Mouse (Mus musculus): ENCODE data around the gene Glrx2. TPM values are rescaled to one million over a fixed set of nuclear protein-coding genes. Genes with fewer than 3 reads are reported as not detected.
A peak's percentile ranks its signal among the peaks of the same experiment; 100 is the strongest.
"Not testable (repeated sequence)": the region's sequence is repeated elsewhere in the genome, so short reads cannot be mapped to it uniquely, and the experiment has no call there.

Glrx2 gene
- 57.6 and 63.7 TPM in 2 replicates for polyA plus RNA-seq (2014; fragmentation: Nextera tagmentation; extraction: Ambion mirVana)

GRCm38 (mm10) chr1:143716038-143716437 lies at the start of gene Glrx2:
Gene Glrx2 (plus strand): TSS chr1:143716338.
- H3K4me2 ChIP-seq (ENCODE audit: low read length); H3K9me3 ChIP-seq (ENCODE audit: control insufficient read depth, low read length); H3K9ac ChIP-seq (ENCODE audit: low read length); H3K27me3 ChIP-seq (replicated peaks; ENCODE audit: control insufficient read depth, insufficient read depth, low read length); H3K27ac ChIP-seq (ENCODE audit: low read depth); DNase-seq (ENCODE audit: low spot score); H3K36me3 ChIP-seq (ENCODE audit: control insufficient read depth, insufficient read depth, low read length); H3K4me3 ChIP-seq (ENCODE audit: low read depth, low read length); ATAC-seq (replicated peaks; ENCODE audit: low FRiP score, low TSS enrichment, low read depth); H3K4me1 ChIP-seq (replicated peaks; ENCODE audit: control insufficient read depth, insufficient read depth, low read length): not testable (repeated sequence)
- no CpG with 5 or more reads among the region's 2 CpGs for WGBS

- no peak overlapping the region for H3K4me2 ChIP-seq (ENCODE audit: low read length)
These were observed 40.3 kb upstream of the Glrx2 start for GRCm38 (mm10) chr1:143675734-143676361.

GRCm38 (mm10) chr1:143681108-143681507 lies 35.0 kb upstream of the Glrx2 start:
- ATAC-seq (replicated peaks; ENCODE audit: low FRiP score, low TSS enrichment, low read depth), result no peak
- H3K4me2 ChIP-seq (ENCODE audit: low read length), result no peak overlapping the region
- 95% methylated on average over 5 of the region's 5 CpGs for WGBS
- H3K4me3 ChIP-seq (ENCODE audit: low read depth, low read length), result no peak overlapping the region
- no peak overlapping the region for H3K9ac ChIP-seq (ENCODE audit: low read length)
- H3K27ac ChIP-seq (ENCODE audit: low read depth), result no peak overlapping the region
- no peaks in the 10 kb centered on the region for H3K9me3 ChIP-seq (ENCODE audit: control insufficient read depth, low read length)
- H3K4me1 ChIP-seq (replicated peaks; ENCODE audit: control insufficient read depth, insufficient read depth, low read length), result no peaks in the 10 kb centered on the region
- peaks cover 59% of the 10 kb centered on the region for H3K36me3 ChIP-seq (ENCODE audit: control insufficient read depth, insufficient read depth, low read length)
- DNase-seq (ENCODE audit: low spot score), result no peak
- no peaks in the 10 kb centered on the region for H3K27me3 ChIP-seq (replicated peaks; ENCODE audit: control insufficient read depth, insufficient read depth, low read length)

More at GRCm38 (mm10) chr1:143675734-143676361, 40.3 kb upstream of the Glrx2 start:
- ATAC-seq (replicated peaks; ENCODE audit: low FRiP score, low TSS enrichment, low read depth) (no peak), DNase-seq (ENCODE audit: low spot score) (no peak)
- Histone ChIP-seq H3K27me3 (replicated peaks; ENCODE audit: control insufficient read depth, insufficient read depth, low read length) (no peaks in the 10 kb centered on the region), H3K4me1 (replicated peaks; ENCODE audit: control insufficient read depth, insufficient read depth, low read length) (no peaks in the 10 kb centered on the region), H3K9me3 (ENCODE audit: control insufficient read depth, low read length) (no peaks in the 10 kb centered on the region), H3K9ac (ENCODE audit: low read length) (no peak overlapping the region), H3K27ac (ENCODE audit: low read depth) (no peak overlapping the region), H3K4me3 (ENCODE audit: low read depth, low read length) (no peak overlapping the region), H3K36me3 (ENCODE audit: control insufficient read depth, insufficient read depth, low read length) (peaks cover 53% of the 10 kb centered on the region)
- WGBS, result 86% methylated on average over 4 of the region's 4 CpGs

GRCm38 (mm10) chr1:143684849-143685248 lies 31.3 kb upstream of the Glrx2 start:
- Histone ChIP-seq H3K4me1 (replicated peaks; ENCODE audit: control insufficient read depth, insufficient read depth, low read length) (no peaks in the 10 kb centered on the region), H3K27ac (ENCODE audit: low read depth) (no peak overlapping the region), H3K4me2 (ENCODE audit: low read length) (no peak overlapping the region), H3K4me3 (ENCODE audit: low read depth, low read length) (no peak overlapping the region), H3K9ac (ENCODE audit: low read length) (no peak overlapping the region), H3K9me3 (ENCODE audit: control insufficient read depth, low read length) (no peaks in the 10 kb centered on the region), H3K36me3 (ENCODE audit: control insufficient read depth, insufficient read depth, low read length) (peaks cover 67% of the 10 kb centered on the region), H3K27me3 (replicated peaks; ENCODE audit: control insufficient read depth, insufficient read depth, low read length) (no peaks in the 10 kb centered on the region)
- ATAC-seq (replicated peaks; ENCODE audit: low FRiP score, low TSS enrichment, low read depth), result no peak
- WGBS, result 85% methylated on average over 3 of the region's 3 CpGs
- DNase-seq (ENCODE audit: low spot score), result no peak

- no peak for DNase-seq (ENCODE audit: low spot score)
- Histone ChIP-seq H3K4me2 (ENCODE audit: low read length) (peak overlapping the region; percentile 82), H3K4me1 (replicated peaks; ENCODE audit: control insufficient read depth, insufficient read depth, low read length) (peaks cover 6% of the 10 kb centered on the region), H3K36me3 (ENCODE audit: control insufficient read depth, insufficient read depth, low read length) (peaks cover 16% of the 10 kb centered on the region), H3K9ac (ENCODE audit: low read length) (peak overlapping the region; percentile 90), H3K9me3 (ENCODE audit: control insufficient read depth, low read length) (no peaks in the 10 kb centered on the region), H3K4me3 (ENCODE audit: low read depth, low read length) (peak overlapping the region; percentile 85), H3K27ac (ENCODE audit: low read depth) (no peak overlapping the region), H3K27me3 (replicated peaks; ENCODE audit: control insufficient read depth, insufficient read depth, low read length) (no peaks in the 10 kb centered on the region)
- under 1% methylated on average over 13 of the region's 13 CpGs for WGBS
- ATAC-seq (replicated peaks; ENCODE audit: low FRiP score, low TSS enrichment, low read depth), result no peak
These were observed 14.4 kb upstream of the Glrx2 start for GRCm38 (mm10) chr1:143701736-143702135.

GRCm38 (mm10) chr1:143702141-143702740 lies 13.9 kb upstream of the Glrx2 start:
- Histone ChIP-seq H3K36me3 (ENCODE audit: control insufficient read depth, insufficient read depth, low read length) (peaks cover 11% of the 10 kb centered on the region), H3K4me3 (ENCODE audit: low read depth, low read length) (peak overlapping the region; percentile 85), H3K4me1 (replicated peaks; ENCODE audit: control insufficient read depth, insufficient read depth, low read length) (peaks cover 6% of the 10 kb centered on the region), H3K27me3 (replicated peaks; ENCODE audit: control insufficient read depth, insufficient read depth, low read length) (no peaks in the 10 kb centered on the region), H3K9me3 (ENCODE audit: control insufficient read depth, low read length) (no peaks in the 10 kb centered on the region), H3K4me2 (ENCODE audit: low read length) (peak overlapping the region; percentile 82), H3K9ac (ENCODE audit: low read length) (peak overlapping the region; percentile 90), H3K27ac (ENCODE audit: low read depth) (peak overlapping the region; percentile 84)
- ATAC-seq (replicated peaks; ENCODE audit: low FRiP score, low TSS enrichment, low read depth) (peak; percentile 72), DNase-seq (ENCODE audit: low spot score) (peak; percentile 95)
- under 1% methylated on average over 36 of the region's 48 CpGs for WGBS

- ATAC-seq (replicated peaks; ENCODE audit: low FRiP score, low TSS enrichment, low read depth), result peak; percentile 99
- under 1% methylated on average over 67 of the region's 74 CpGs for WGBS
- no peaks in the 10 kb centered on the region for H3K27me3 ChIP-seq (replicated peaks; ENCODE audit: control insufficient read depth, insufficient read depth, low read length)
These were observed 13.3 kb upstream of the Glrx2 start, which contains the start of gene Cdc73 for GRCm38 (mm10) chr1:143702741-143703262. Gene Cdc73 (minus strand): TSS chr1:143702893.

GRCm38 (mm10) chr1:143707006-143707405 lies 9.1 kb upstream of the Glrx2 start:
- H3K36me3 ChIP-seq (ENCODE audit: control insufficient read depth, insufficient read depth, low read length), result no peaks in the 10 kb centered on the region
- no peaks in the 10 kb centered on the region for H3K9me3 ChIP-seq (ENCODE audit: control insufficient read depth, low read length)
- 63% methylated on average over 4 of the region's 4 CpGs for WGBS
- no peaks in the 10 kb centered on the region for H3K27me3 ChIP-seq (replicated peaks; ENCODE audit: control insufficient read depth, insufficient read depth, low read length)
- no peak overlapping the region for H3K27ac ChIP-seq (ENCODE audit: low read depth)
- no peak overlapping the region for H3K4me2 ChIP-seq (ENCODE audit: low read length)
- no peak for DNase-seq (ENCODE audit: low spot score)
- H3K4me1 ChIP-seq (replicated peaks; ENCODE audit: control insufficient read depth, insufficient read depth, low read length), result no peaks in the 10 kb centered on the region
- no peak for ATAC-seq (replicated peaks; ENCODE audit: low FRiP score, low TSS enrichment, low read depth)
- no peak overlapping the region for H3K4me3 ChIP-seq (ENCODE audit: low read depth, low read length)
- no peak overlapping the region for H3K9ac ChIP-seq (ENCODE audit: low read length)

More at GRCm38 (mm10) chr1:143702741-143703262, 13.3 kb upstream of the Glrx2 start, which contains the start of gene Cdc73:
- peak; percentile 79 for DNase-seq (ENCODE audit: low spot score)
- peak within 1 kb of the TSS; percentile 90 for H3K9ac ChIP-seq (ENCODE audit: low read length)
- peak within 1 kb of the TSS; percentile 84 for H3K27ac ChIP-seq (ENCODE audit: low read depth)
- H3K9me3 ChIP-seq (ENCODE audit: control insufficient read depth, low read length), result no peaks in the 10 kb centered on the region
- peaks cover 6% of the 10 kb centered on the region for H3K4me1 ChIP-seq (replicated peaks; ENCODE audit: control insufficient read depth, insufficient read depth, low read length)
- peak within 1 kb of the TSS; percentile 82 for H3K4me2 ChIP-seq (ENCODE audit: low read length)
- H3K36me3 ChIP-seq (ENCODE audit: control insufficient read depth, insufficient read depth, low read length), result peaks cover 7% of the 10 kb centered on the region
- peak within 1 kb of the TSS; percentile 85 for H3K4me3 ChIP-seq (ENCODE audit: low read depth, low read length)
